In the genomic region with DNA sequence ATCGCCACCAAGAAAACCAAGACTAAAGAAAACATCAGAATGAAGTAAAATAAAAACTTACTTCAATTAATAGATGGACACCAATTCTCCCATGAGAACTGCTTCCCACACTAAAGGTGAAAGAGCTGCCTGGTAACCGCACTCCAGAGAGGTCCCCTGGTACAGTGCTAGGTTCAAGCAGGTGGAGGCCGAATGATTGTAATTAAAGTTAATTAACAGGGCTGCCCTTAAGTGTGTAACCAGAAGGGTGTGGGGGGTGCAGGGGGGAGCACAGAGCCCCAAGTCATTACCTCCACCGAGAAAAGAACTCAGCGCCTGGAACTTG, we compare ENCODE assay signal across 8 mouse cellular contexts. TPM values are rescaled to one million over a fixed set of nuclear protein-coding genes. Genes with fewer than 3 reads are reported as not detected.
DNase-seq lines count a peak whose midpoint lies in the region; ATAC-seq and TF ChIP-seq lines count a peak whose summit lies in the region.

No protein-coding gene starts in this region.

- H3K27me3 ChIP-seq in cerebellum, adult 2 months (ENCODE audit: control insufficient read depth, insufficient read depth, low read length), result no peaks in the 10 kb centered on the region
- no peaks in the 10 kb centered on the region; the same call in 1 of the 2 replicates for H3K27me3 ChIP-seq in testis, adult 2 months (ENCODE audit: control insufficient read depth, insufficient read depth, low read length)
- H3K27me3 ChIP-seq in liver, embryonic 14.5 days (ENCODE audit: control insufficient read depth, insufficient read depth, low read length), result peaks cover 9% of the 10 kb centered on the region
- no peaks in the 10 kb centered on the region for H3K27me3 ChIP-seq in stomach, postnatal 0 days (ENCODE audit: control insufficient read depth, insufficient read depth, low read length)

- H3K36me3 ChIP-seq in testis, adult 2 months (ENCODE audit: control insufficient read depth, insufficient read depth, low read length), result no peaks in the 10 kb centered on the region
- no peaks in the 10 kb centered on the region for H3K36me3 ChIP-seq in liver, embryonic 14.5 days (replicated peaks; ENCODE audit: control insufficient read depth, insufficient read depth, low read depth)
- H3K36me3 ChIP-seq in stomach, postnatal 0 days (ENCODE audit: control insufficient read depth, insufficient read depth, low read length), result no peaks in the 10 kb centered on the region

- H3K9me3 ChIP-seq in liver, embryonic 14.5 days (ENCODE audit: control insufficient read depth, low read length), result no peaks in the 10 kb centered on the region
- H3K9me3 ChIP-seq in stomach, postnatal 0 days (ENCODE audit: control insufficient read depth, low read length), result no peaks in the 10 kb centered on the region

- peak overlapping the region; percentile 57 for H3K4me2 ChIP-seq in liver, embryonic 14.5 days (ENCODE audit: low read depth)
- H3K4me2 ChIP-seq in stomach, postnatal 0 days (replicated peaks; ENCODE audit: low read depth), result peak overlapping the region; percentile 77

- TF ChIP-seq CTCF in cerebellum, adult 2 months (IDR thresholded peaks at IDR 0.05; ENCODE audit: borderline replicate concordance, insufficient read depth, low read depth, low read length), result no peak
- TF ChIP-seq CTCF in testis, adult 2 months (IDR thresholded peaks at IDR 0.05; ENCODE audit: control insufficient read depth, insufficient read depth, insufficient replicate concordance, low read depth, low read length), result no peak
- no peak for TF ChIP-seq CTCF in liver, embryonic 14.5 days (IDR thresholded peaks at IDR 0.05; ENCODE audit: low read depth)
- no peak for TF ChIP-seq CTCF in stomach, postnatal 0 days (IDR thresholded peaks at IDR 0.05; ENCODE audit: low read depth)

- H3K27ac ChIP-seq in cerebellum, adult 2 months (ENCODE audit: insufficient read depth, low read length), result peak overlapping the region; percentile 47; the same call in 1 of the 2 replicates
- peak overlapping the region; percentile 40; the same call in 1 of the 2 replicates for H3K27ac ChIP-seq in testis, adult 2 months (ENCODE audit: control insufficient read depth, insufficient read depth, low read depth, low read length)
- H3K27ac ChIP-seq in liver, embryonic 14.5 days, result no peak overlapping the region
- peak overlapping the region; percentile 92 for H3K27ac ChIP-seq in stomach, postnatal 0 days (replicated peaks)

- no peak overlapping the region for H3K9ac ChIP-seq in liver, embryonic 14.5 days (replicated peaks)
- peak overlapping the region; percentile 70 for H3K9ac ChIP-seq in stomach, postnatal 0 days (ENCODE audit: low read length)

- H3K4me3 ChIP-seq in cerebellum, adult 2 months (replicated peaks; ENCODE audit: insufficient read depth, low read depth, low read length), result peak overlapping the region; percentile 66
- H3K4me3 ChIP-seq in testis, adult 2 months (ENCODE audit: control insufficient read depth, low read depth, low read length), result peak overlapping the region; percentile 91
- peak overlapping the region; percentile 52 to 59 for H3K4me3 ChIP-seq in liver, embryonic 14.5 days (ENCODE audit: insufficient read depth in 1 of 2, low read depth in 2 of 2, low read length in 2 of 2)
- peak overlapping the region; percentile 60 for H3K4me3 ChIP-seq in stomach, postnatal 0 days (ENCODE audit: low read depth, low read length)

- ATAC-seq in liver, embryonic 14.5 days (ENCODE audit: insufficient read depth), result no peak
- peak; percentile 19; the same call in 1 of the 2 replicates for ATAC-seq in stomach, postnatal 0 days (ENCODE audit: low FRiP score, low TSS enrichment)

- DNase-seq in cerebellum, adult 2 months, result no peak
- DNase-seq in cerebellum, postnatal 25 days, result no peak
- DNase-seq in testis, postnatal 10 days (ENCODE audit: low spot score), result no peak
- no peak for DNase-seq in liver, embryonic 14.5 days (ENCODE audit: low read depth in 3 of 3, low spot score in 3 of 3)
- no peak for DNase-seq in stomach, postnatal 0 days (ENCODE audit: low spot score)
- no peak for DNase-seq in T-cell, adult 2 months (ENCODE audit: low spot score)
- no peak for DNase-seq in layer of hippocampus, adult 9-10 months (ENCODE audit: low spot score)

- no peak for TF ChIP-seq POLR2A in cerebellum, adult 2 months (IDR thresholded peaks at IDR 0.05; ENCODE audit: borderline replicate concordance, insufficient read depth, low read length)
- no peak for TF ChIP-seq POLR2A in testis, adult 2 months (IDR thresholded peaks at IDR 0.05; ENCODE audit: control insufficient read depth, low read depth, low read length)

- no peak for TF ChIP-seq EP300 in liver, embryonic 14.5 days (IDR thresholded peaks at IDR 0.05; ENCODE audit: low read depth)
- no peak for TF ChIP-seq EP300 in stomach, postnatal 0 days (optimal IDR thresholded peaks at IDR 0.05)

- no peaks in the 10 kb centered on the region for H3K4me1 ChIP-seq in cerebellum, adult 2 months (ENCODE audit: control insufficient read depth, insufficient read depth, low read length)
- peaks cover 3% of the 10 kb centered on the region; the same call in 1 of the 2 replicates for H3K4me1 ChIP-seq in testis, adult 2 months (ENCODE audit: control insufficient read depth, insufficient read depth, low read length)
- H3K4me1 ChIP-seq in liver, embryonic 14.5 days (replicated peaks; ENCODE audit: control insufficient read depth in 2 of 2, insufficient read depth in 2 of 2, low read length in 1 of 2), result peaks cover 0 to 9% of the 10 kb centered on the region in 2 experiments; a peak in 3 of 4 replicates
- H3K4me1 ChIP-seq in stomach, postnatal 0 days (replicated peaks; ENCODE audit: control insufficient read depth, insufficient read depth), result no peaks in the 10 kb centered on the region

- WGBS in cerebellum, adult 2 months, result 18% methylated on average over 5 of the region's 5 CpGs
- WGBS in liver, embryonic 14.5 days (ENCODE audit: insufficient replicate concordance), result 22% methylated on average over 5 of the region's 5 CpGs
- WGBS in stomach, postnatal 0 days, result 9% methylated on average over 5 of the region's 5 CpGs

RNA-seq across cellular contexts. Expression of gene Arap2, which starts 0.5 kb away (rescaled TPM):
- polyA plus RNA-seq in cerebellum, adult 2 months (2012; rRNA removed), result 28.0 and 29.1 TPM in 2 replicates
- polyA plus RNA-seq in testis, adult 2 months (2012; rRNA removed), result 2.2 and 2.7 TPM in 2 replicates
- polyA plus RNA-seq in liver, embryonic 14.5 days (2012; rRNA removed), result 0.82 and 1.1 TPM in 2 replicates
- polyA plus RNA-seq in liver, embryonic 14.5 days (2014; fragmentation: Nextera tagmentation; extraction: Ambion mirVana), result 1.5 and 1.7 TPM in 2 replicates
- 18.5 and 18.7 TPM in 2 replicates for polyA plus RNA-seq in stomach, postnatal 0 days (2015; fragmentation: Nextera tagmentation; extraction: Ambion mirVana)

RNA-seq across cellular contexts. Expression of gene Dthd1, which starts 48.2 kb away (rescaled TPM):
- polyA plus RNA-seq in cerebellum, adult 2 months (2012; rRNA removed), result 0.06 TPM in 1 of 2 replicates, not detected in the other
- 0.04 TPM in 2 replicates for polyA plus RNA-seq in testis, adult 2 months (2012; rRNA removed)
- polyA plus RNA-seq in liver, embryonic 14.5 days (2012; rRNA removed), result not detected in 2 replicates
- polyA plus RNA-seq in liver, embryonic 14.5 days (2014; fragmentation: Nextera tagmentation; extraction: Ambion mirVana), result not detected in 2 replicates
- 0.05 and 0.07 TPM in 2 replicates for polyA plus RNA-seq in stomach, postnatal 0 days (2015; fragmentation: Nextera tagmentation; extraction: Ambion mirVana)
